Mouse (Mus musculus) spleen, adult 2 months (tissue): Measurements from ENCODE around the gene Camta1. TPM values are rescaled to one million over a fixed set of nuclear protein-coding genes. Genes with fewer than 3 reads are reported as not detected.

Source experiments
- DNase-seq, 2 experiments: peaks; one replicate each; pipeline versions ENCODE4 v3.0.0 to v3.0.0-alpha.2; 2012 to 2021; ENCODE audit warnings: low spot score in 2 of 2, low read depth in 1 of 2
- H3K27ac ChIP-seq: fragments of 200-500 bp; 2 replicates; pipeline ENCODE4 v1.5.1; 2012; ENCODE audit warnings: low read length, inconsistent platforms; ENCODE audit not compliant: insufficient read depth
- H3K27me3 ChIP-seq: fragments of 200-500 bp; 2 replicates; pipeline ENCODE4 v1.6.1; 2012; ENCODE audit warnings: mild to moderate bottlenecking, moderate library complexity, low read length, inconsistent platforms; ENCODE audit not compliant: control insufficient read depth, insufficient read depth
- H3K36me3 ChIP-seq: fragments of 200-500 bp; 2 replicates; pipeline ENCODE4 v1.6.1; 2012; ENCODE audit warnings: mild to moderate bottlenecking, low read length, inconsistent platforms; ENCODE audit not compliant: control insufficient read depth, insufficient read depth
- H3K4me1 ChIP-seq: fragments of 200-500 bp; 2 replicates; pipeline ENCODE4 v1.6.1; 2011; ENCODE audit warnings: inconsistent platforms; ENCODE audit not compliant: control insufficient read depth, insufficient read depth, insufficient read length
- H3K4me3 ChIP-seq: fragments of 200-500 bp; 2 replicates; pipeline ENCODE4 v1.5.1; 2011; ENCODE audit warnings: mild to moderate bottlenecking, inconsistent platforms; ENCODE audit not compliant: insufficient read depth, insufficient read length; ENCODE audit errors: extremely low read depth
- CTCF ChIP-seq: fragments of 200-500 bp; IDR thresholded peaks from 2 replicates; pipeline ENCODE4 v1.5.1; 2011; ENCODE audit warnings: mild to moderate bottlenecking, inconsistent platforms; ENCODE audit not compliant: insufficient read depth, insufficient read length, insufficient replicate concordance; ENCODE audit errors: extremely low read depth
- POLR2A ChIP-seq: fragments of 200-500 bp; IDR thresholded peaks from 2 replicates; pipeline ENCODE4 v1.6.1; 2011; ENCODE audit warnings: low read depth, low read length, inconsistent platforms
- WGBS: fragments of 180-500 bp; shearing (Covaris S2); methylation state at CpG from one replicate; pipeline ENCODE4 v1.1.7; 2018; 5-methylcytosine and 5-hydroxymethylcytosine counted together
- polyA plus RNA-seq: library from polyadenylated mRNA; depleted of rRNA; stranded (reverse); fragments of >200 nt; gene quantifications from 2 replicates; pipeline ENCODE4 v1.2.3, GENCODE M21; 2012

Camta1 gene
- polyA plus RNA-seq, 1 experiment: 7.7 TPM

DNA sequence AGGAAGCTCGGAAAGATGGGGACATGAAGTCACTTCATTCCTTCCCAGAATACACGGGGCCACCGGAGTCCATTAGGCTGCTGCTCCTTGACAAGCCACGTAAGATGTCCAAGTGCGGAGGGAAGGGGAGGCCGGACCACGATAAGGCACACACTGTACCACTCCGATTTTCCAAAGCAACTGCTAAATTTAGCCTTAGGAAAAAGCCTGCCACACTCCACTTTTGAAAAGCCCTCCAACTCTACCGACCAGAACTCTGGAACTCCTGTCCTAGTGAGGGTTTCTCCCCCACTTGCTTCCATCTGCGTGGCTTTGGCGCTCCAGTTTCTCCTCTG, 764.6 kb downstream of the Camta1 start:
- no peak for DNase-seq
- Histone ChIP-seq H3K36me3 (no peaks in the 10 kb centered on the region), H3K4me1 (no peaks in the 10 kb centered on the region), H3K4me3 (no peak overlapping the region), H3K27me3 (no peaks in the 10 kb centered on the region), H3K27ac (no peak overlapping the region)
- WGBS: 91% methylated on average over 11 of the region's 11 CpGs
- TF ChIP-seq POLR2A: no peak
- TF ChIP-seq CTCF: no peak

DNA sequence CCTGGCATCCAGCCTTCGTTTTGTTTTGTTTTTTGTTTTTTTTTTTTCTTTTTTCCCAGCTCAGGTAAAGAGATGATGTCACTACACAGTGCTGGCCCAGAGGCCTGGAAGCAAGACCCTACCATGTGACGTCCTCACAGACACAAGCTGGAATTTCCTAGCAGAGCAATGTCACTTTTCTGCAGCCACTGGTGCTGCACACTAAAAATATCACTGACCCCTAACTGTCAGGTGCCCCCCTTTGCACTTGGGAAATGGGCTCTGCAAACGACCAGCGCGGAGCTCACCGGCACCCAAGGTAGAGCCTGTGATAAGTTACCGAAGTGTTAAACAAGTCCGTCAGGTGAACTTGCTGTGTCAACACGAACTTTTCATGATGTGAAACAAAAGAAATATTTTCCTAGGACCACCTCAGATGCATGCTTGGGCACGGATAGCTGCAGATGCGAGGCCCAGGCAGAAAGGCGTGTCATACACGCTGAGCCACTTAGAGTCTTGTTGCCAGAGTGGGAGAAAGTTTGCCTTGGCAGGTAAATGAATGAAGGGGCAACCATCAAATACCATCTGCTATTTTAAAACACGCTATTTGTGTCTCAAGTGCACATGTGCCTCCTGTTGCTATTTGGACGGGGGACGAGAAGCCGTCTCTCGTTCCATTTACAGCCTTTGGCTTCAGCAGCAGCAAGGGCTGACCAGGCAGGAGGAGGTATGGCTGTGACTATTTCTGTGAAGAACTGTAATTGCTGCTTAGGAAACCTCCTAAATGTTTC, 765.2 kb downstream of the Camta1 start:
- Histone ChIP-seq H3K4me3 (no peak overlapping the region), H3K27me3 (no peaks in the 10 kb centered on the region), H3K27ac (no peak overlapping the region), H3K36me3 (no peaks in the 10 kb centered on the region), H3K4me1 (no peaks in the 10 kb centered on the region)
- DNase-seq: no peak
- WGBS: 90% methylated on average over 18 of the region's 18 CpGs
- TF ChIP-seq POLR2A (no peak), CTCF (no peak)

DNA sequence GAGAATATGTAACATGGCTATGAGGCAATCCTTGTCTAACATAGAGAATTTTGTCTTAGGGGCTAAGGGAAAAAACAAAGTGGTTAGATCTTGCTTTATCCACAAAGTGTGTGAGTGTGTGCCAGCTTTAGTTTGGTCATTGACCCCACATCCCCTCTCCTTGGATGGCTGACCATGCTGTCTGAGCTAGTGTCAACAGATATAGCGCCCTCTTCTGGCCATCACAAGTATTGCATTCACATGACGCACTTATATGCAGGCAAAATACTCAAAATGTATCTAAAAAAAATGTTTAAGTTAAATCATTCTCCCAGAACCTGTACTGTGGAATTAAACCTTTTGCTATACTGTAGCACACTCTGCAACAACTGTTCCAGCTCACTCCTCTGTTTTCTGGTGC, 766.5 kb downstream of the Camta1 start:
- Histone ChIP-seq H3K27me3 (no peaks in the 10 kb centered on the region), H3K4me1 (no peaks in the 10 kb centered on the region), H3K4me3 (no peak overlapping the region), H3K27ac (no peak overlapping the region), H3K36me3 (no peaks in the 10 kb centered on the region)
- no peak for TF ChIP-seq POLR2A
- TF ChIP-seq CTCF: peak; percentile 7; the same call in 1 of the 2 replicates
- no peak for DNase-seq
- WGBS: 45% methylated on average over 2 of the region's 2 CpGs

DNA sequence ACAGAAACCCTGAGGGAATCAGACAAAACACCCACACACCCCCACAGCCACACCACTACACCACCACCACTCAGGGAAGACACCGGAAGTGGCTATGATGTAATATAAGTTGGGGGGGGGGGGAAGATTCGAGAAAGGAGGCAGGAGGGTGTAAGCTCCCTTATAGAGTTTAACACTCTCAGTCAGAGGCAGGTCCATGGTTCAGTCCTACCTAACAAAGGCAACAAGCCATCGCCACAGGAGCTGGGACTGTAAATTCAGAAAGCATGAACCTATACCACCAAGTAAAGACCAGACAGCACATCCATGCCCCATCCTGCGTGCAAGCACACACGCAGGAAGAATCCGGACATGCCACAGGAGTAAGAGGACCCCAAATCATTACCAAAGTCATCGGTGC, 772.4 kb downstream of the Camta1 start, which contains the start of gene Gm13090:
Gm13090 (plus strand) TSS at position 301 of the 400 bp plus-strand sequence.
- TF ChIP-seq POLR2A (no peak), CTCF (no peak)
- Histone ChIP-seq H3K36me3 (no peaks in the 10 kb centered on the region), H3K27me3 (no peaks in the 10 kb centered on the region), H3K27ac (no peak within 1 kb of the TSS), H3K4me3 (no peak within 1 kb of the TSS), H3K4me1 (no peaks in the 10 kb centered on the region)
- no peak for DNase-seq
- WGBS: 81% methylated on average over 7 of the region's 7 CpGs

DNA sequence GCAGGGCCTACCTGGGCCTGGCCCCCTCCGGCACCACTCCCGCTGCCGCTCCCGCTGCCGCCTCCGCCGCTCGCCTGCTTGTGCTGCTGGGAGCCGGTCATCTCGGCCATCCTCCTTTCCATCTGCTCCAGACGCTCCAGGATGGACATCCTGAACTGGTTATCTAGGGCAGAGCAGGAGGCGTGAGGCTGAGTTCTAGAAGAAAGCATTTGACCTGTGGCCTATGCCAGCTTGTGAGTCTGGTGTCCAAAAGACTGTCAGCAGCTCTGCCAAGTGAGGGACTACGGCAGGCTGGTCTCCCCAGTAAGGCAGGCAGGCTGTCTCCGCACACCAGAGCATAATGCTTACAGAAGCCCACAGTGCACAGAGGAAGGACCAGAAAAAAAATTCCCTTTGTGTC, 772.9 kb downstream of the Camta1 start:
- Histone ChIP-seq H3K4me1 (no peaks in the 10 kb centered on the region), H3K27ac (no peak overlapping the region), H3K27me3 (no peaks in the 10 kb centered on the region), H3K4me3 (no peak overlapping the region), H3K36me3 (no peaks in the 10 kb centered on the region)
- TF ChIP-seq CTCF: no peak
- no peak for TF ChIP-seq POLR2A
- no peak for DNase-seq
- 92% methylated on average over 14 of the region's 14 CpGs for WGBS

DNA sequence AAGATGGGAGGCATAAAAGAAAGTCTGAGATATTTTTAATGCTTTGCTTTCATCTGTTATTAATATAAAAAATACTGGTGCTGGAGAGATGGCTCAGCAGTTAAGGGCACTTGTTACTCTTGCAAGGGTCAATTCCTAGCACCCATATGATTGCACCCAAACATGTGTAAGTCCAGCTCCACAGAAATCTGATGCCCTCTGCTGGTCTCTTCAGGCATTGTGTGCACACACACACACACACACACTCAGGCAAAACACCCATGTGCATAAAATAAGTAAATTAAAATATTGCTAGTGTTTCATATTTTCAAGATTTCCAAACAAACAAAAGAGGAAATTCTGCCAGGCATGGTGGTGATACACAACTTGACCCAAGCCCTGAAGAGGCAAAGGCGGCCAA, 774.3 kb downstream of the Camta1 start:
- Histone ChIP-seq H3K27ac (no peak overlapping the region), H3K27me3 (no peaks in the 10 kb centered on the region)
- TF ChIP-seq CTCF: no peak
- no peak for TF ChIP-seq POLR2A

DNA sequence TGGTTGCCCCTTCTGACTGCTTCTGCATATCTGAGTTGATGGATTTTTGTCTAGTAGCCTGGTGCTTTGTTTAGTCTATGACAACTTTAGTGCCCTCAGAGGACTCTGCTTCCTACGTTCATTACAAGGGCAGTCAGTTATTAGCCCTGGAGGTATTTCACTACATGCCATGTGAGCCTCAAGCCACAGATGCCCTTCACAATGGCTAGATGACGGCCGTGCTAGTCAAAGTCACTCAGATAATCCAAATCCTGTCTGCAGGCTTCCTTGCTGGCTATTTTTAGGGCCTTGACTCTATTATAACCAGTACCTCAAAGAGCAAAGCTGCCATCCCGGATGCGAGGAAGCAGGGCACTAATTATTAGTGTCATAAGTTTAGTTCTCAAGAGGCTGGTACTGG, 778.6 kb downstream of the Camta1 start:
- Histone ChIP-seq H3K27me3 (no peaks in the 10 kb centered on the region), H3K4me1 (no peaks in the 10 kb centered on the region), H3K4me3 (no peak overlapping the region), H3K36me3 (no peaks in the 10 kb centered on the region), H3K27ac (no peak overlapping the region)
- 88% methylated on average over 5 of the region's 5 CpGs for WGBS
- TF ChIP-seq CTCF (no peak), POLR2A (no peak)
- DNase-seq: no peak

More for the DNA sequence above, 774.3 kb downstream of the Camta1 start:
- no peak overlapping the region for H3K4me3 ChIP-seq
- no peaks in the 10 kb centered on the region for H3K4me1 ChIP-seq
- 83% methylated on average over 1 of the region's 1 CpGs for WGBS
- no peaks in the 10 kb centered on the region for H3K36me3 ChIP-seq
- DNase-seq: no peak

DNA sequence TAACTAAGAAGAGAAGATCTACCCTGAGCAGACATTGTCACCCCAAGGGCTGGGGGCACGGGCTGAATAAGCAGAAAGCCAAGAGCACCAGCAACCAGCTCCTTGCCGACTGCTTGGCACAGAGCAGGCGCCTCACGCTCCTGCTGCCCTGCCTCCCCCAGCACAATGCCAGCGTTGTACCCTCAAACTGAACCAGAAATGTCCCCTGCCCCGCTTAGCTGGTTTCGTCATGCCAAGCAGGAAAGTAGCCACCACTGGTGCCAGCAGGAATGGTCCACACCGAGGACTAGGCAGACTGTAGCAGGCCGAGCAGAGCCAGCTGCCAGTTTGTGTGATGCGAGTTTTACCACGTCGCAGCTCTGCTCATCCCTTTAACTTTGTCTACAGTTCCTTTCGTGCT, 779.7 kb downstream of the Camta1 start:
- no peaks in the 10 kb centered on the region for H3K36me3 ChIP-seq
- TF ChIP-seq CTCF (no peak), POLR2A (no peak)
- DNase-seq: no peak
- H3K4me1 ChIP-seq: no peaks in the 10 kb centered on the region
- H3K27ac ChIP-seq: no peak overlapping the region
- 91% methylated on average over 13 of the region's 13 CpGs for WGBS
- no peaks in the 10 kb centered on the region for H3K27me3 ChIP-seq
- H3K4me3 ChIP-seq: no peak overlapping the region
